Mouse (Mus musculus) limb, embryonic 11.5 days (tissue): Measurements from ENCODE around the gene Slc25a47. TPM values are rescaled to one million over a fixed set of nuclear protein-coding genes. Genes with fewer than 3 reads are reported as not detected.
"Not testable (repeated sequence)": the region's sequence is repeated elsewhere in the genome, so short reads cannot be mapped to it uniquely, and the experiment has no call there.

Experiments used
- ATAC-seq: fragments of 200-750 bp; cut with Nextera tagmentation; 2 replicates; pipeline ENCODE4 v1.8.0; 2017; ENCODE audit warnings: low read depth; ENCODE audit not compliant: insufficient number of reproducible peaks, low FRiP score, low TSS enrichment
- DNase-seq: peaks from one replicate; pipeline ENCODE4 v3.0.0-alpha.2; 2015; ENCODE audit warnings: low spot score
- H3K27ac ChIP-seq: fragments of 300-500 bp; sonication (generic); replicated peaks from 2 replicates; pipeline ENCODE4 v1.5.1; 2014; ENCODE audit warnings: low read depth, mild to moderate bottlenecking, low read length
- H3K27me3 ChIP-seq: fragments of 300-500 bp; sonication (generic); 2 replicates; pipeline ENCODE4 v1.6.1; 2014; ENCODE audit warnings: mild to moderate bottlenecking, low read length, mixed read lengths; ENCODE audit not compliant: control insufficient read depth, insufficient read depth
- H3K36me3 ChIP-seq: fragments of 300-500 bp; sonication (generic); 2 replicates; pipeline ENCODE4 v1.6.1; 2014; ENCODE audit warnings: mild to moderate bottlenecking, low read length, moderate library complexity, mixed read lengths; ENCODE audit not compliant: control insufficient read depth, insufficient read depth
- H3K4me1 ChIP-seq: fragments of 300-500 bp; sonication (generic); 2 replicates; pipeline ENCODE4 v1.6.1; 2014; ENCODE audit warnings: low read length, mixed read lengths; ENCODE audit not compliant: control insufficient read depth, insufficient read depth
- H3K4me2 ChIP-seq: fragments of 300-500 bp; sonication (generic); 2 replicates; pipeline ENCODE4 v1.6.1; 2014; ENCODE audit warnings: low read depth, mild to moderate bottlenecking, moderate library complexity; ENCODE audit not compliant: severe bottlenecking
- H3K4me3 ChIP-seq: fragments of 300-500 bp; sonication (generic); 2 replicates; pipeline ENCODE4 v1.5.1; 2014; ENCODE audit warnings: low read depth, low read length
- H3K9ac ChIP-seq: fragments of 300-500 bp; sonication (generic); 2 replicates; pipeline ENCODE4 v1.6.1; 2014; ENCODE audit warnings: mild to moderate bottlenecking, low read length
- H3K9me3 ChIP-seq: fragments of 300-500 bp; sonication (generic); 2 replicates; pipeline ENCODE4 v1.6.1; 2016; ENCODE audit warnings: low read length; ENCODE audit not compliant: control insufficient read depth
- WGBS: fragments of 180-500 bp; shearing (Covaris S2); extraction: QIAGEN DNeasy Blood & Tissue Kit; methylation state at CpG from one replicate; pipeline ENCODE4 v1.1.7; 2014; 5-methylcytosine and 5-hydroxymethylcytosine counted together
- polyA plus RNA-seq: library from polyadenylated mRNA; unstranded; fragments of >200 nt; fragmentation: Nextera tagmentation; extraction: Ambion mirVana; gene quantifications from 2 replicates; pipeline ENCODE4 v1.2.1, GENCODE M21; 2014

Gene Slc25a47
- polyA plus RNA-seq, 1 experiment from 2014 or later = 18.2 TPM

GRCm38 (mm10) chr12:108841181-108841580 is 5.3 kb downstream of the Slc25a47 start:
- H3K9me3 ChIP-seq = no peaks in the 10 kb centered on the region
- 86% methylated on average over 6 of the region's 6 CpGs for WGBS
- peaks cover 12% of the 10 kb centered on the region for H3K4me1 ChIP-seq
- H3K4me3 ChIP-seq = no peak overlapping the region
- no peak overlapping the region for H3K27ac ChIP-seq
- H3K9ac ChIP-seq = no peak overlapping the region
- DNase-seq (no peak), ATAC-seq (no peak)
- no peaks in the 10 kb centered on the region for H3K27me3 ChIP-seq
- peaks cover 11% of the 10 kb centered on the region for H3K36me3 ChIP-seq
- H3K4me2 ChIP-seq = no peak overlapping the region

DNA sequence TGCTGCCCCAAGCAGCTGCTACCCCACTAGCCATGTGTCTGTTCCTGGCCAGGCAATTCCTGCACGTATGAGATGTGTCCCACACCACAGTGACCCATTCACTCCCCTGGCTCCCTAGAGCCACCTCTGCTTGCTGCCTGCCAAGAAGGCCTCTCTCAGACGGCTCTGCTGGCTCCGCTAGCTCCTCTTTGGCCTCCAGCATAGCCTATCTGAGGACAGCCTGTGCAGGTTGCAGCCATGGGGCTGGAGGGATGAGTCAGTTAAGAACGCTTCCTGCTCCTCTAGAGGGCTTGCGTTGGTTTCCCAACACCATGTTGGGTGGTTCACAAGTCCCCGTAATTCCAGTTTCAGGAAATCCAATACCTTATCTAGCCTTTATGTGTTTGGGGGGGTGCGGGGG is 6.8 kb downstream of the Slc25a47 start:
- Histone ChIP-seq H3K36me3 (peaks cover 12% of the 10 kb centered on the region), H3K4me2 (no peak overlapping the region), H3K4me1 (peaks cover 1% of the 10 kb centered on the region; the same call in 1 of the 2 replicates), H3K4me3 (no peak overlapping the region), H3K9ac (no peak overlapping the region), H3K27me3 (no peaks in the 10 kb centered on the region), H3K27ac (no peak overlapping the region), H3K9me3 (no peaks in the 10 kb centered on the region)
- ATAC-seq = no peak
- DNase-seq = no peak
- 90% methylated on average over 7 of the region's 7 CpGs for WGBS

- H3K27ac ChIP-seq, DNase-seq, H3K27me3 ChIP-seq, H3K9me3 ChIP-seq, H3K36me3 ChIP-seq, H3K4me2 ChIP-seq, H3K4me1 ChIP-seq, H3K4me3 ChIP-seq, ATAC-seq, H3K9ac ChIP-seq: not testable (repeated sequence)
- WGBS = 93% methylated on average over 3 of the region's 3 CpGs
These were observed 12.2 kb downstream of the Slc25a47 start for GRCm38 (mm10) chr12:108848033-108848432.

GRCm38 (mm10) chr12:108849488-108850022 is 13.7 kb downstream of the Slc25a47 start:
- Histone ChIP-seq H3K9me3 (no peaks in the 10 kb centered on the region), H3K27ac (no peak overlapping the region), H3K4me1 (no peaks in the 10 kb centered on the region), H3K27me3 (no peaks in the 10 kb centered on the region), H3K9ac (no peak overlapping the region), H3K36me3 (peaks cover 4% of the 10 kb centered on the region), H3K4me3 (no peak overlapping the region), H3K4me2 (no peak overlapping the region)
- 85% methylated on average over 4 of the region's 4 CpGs for WGBS
- ATAC-seq (no peak), DNase-seq (no peak)

DNA sequence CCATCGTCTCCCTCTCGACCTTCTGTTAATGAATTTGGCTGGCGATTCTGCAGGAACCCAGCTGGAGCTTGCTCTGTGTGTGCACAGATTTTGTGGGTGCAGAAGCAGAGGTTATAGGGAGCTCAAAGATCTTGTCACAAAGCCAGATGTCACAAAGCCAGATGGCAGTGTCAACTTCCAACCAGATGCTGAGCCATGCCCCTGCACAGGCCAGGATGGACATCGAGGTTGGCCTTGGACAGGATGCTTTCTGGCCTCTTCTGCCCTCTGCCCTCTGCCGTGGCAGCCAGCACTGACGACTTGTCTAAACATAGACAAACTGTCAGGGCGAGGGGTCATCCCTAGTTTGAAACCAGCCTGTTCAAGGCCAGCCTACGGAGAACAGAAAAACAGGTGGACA is 14.3 kb downstream of the Slc25a47 start:
- ATAC-seq = no peak
- no peak overlapping the region for H3K27ac ChIP-seq
- DNase-seq = no peak
- H3K36me3 ChIP-seq = peaks cover 2% of the 10 kb centered on the region
- H3K27me3 ChIP-seq = no peaks in the 10 kb centered on the region
- WGBS = 63% methylated on average over 8 of the region's 8 CpGs
- no peaks in the 10 kb centered on the region for H3K9me3 ChIP-seq
- no peak overlapping the region for H3K4me3 ChIP-seq
- H3K4me2 ChIP-seq = no peak overlapping the region
- H3K4me1 ChIP-seq = no peaks in the 10 kb centered on the region
- no peak overlapping the region for H3K9ac ChIP-seq

DNA sequence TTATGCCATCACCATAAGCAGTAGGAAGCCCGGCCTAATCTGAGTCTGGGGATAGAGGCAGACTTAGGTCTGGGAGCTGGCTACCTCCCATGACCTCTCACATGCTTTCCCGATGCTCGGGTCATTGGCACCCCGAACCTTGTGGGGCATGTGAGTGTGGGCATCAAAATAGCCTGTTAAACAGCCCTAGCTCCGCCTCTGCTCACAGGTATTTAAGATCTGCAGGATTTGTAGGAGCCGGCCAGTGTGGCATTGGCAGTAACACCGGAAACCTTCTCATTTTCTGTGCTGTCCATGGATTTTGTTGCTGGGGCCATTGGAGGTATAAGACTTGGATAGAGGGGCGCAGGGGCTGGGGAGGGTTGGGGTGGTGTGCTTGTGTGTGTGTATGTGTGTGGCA is 15.0 kb downstream of the Slc25a47 start:
- no peak for ATAC-seq

GRCm38 (mm10) chr12:108852822-108853221 is 17.0 kb downstream of the Slc25a47 start:
- WGBS = 85% methylated on average over 8 of the region's 8 CpGs
- no peaks in the 10 kb centered on the region for H3K4me1 ChIP-seq
- DNase-seq = no peak
- no peak overlapping the region for H3K9ac ChIP-seq
- ATAC-seq = no peak
- H3K36me3 ChIP-seq = no peaks in the 10 kb centered on the region; the same call in 1 of the 2 replicates
- H3K27ac ChIP-seq = no peak overlapping the region
- no peaks in the 10 kb centered on the region for H3K27me3 ChIP-seq
- no peak overlapping the region for H3K4me3 ChIP-seq
- H3K9me3 ChIP-seq = no peaks in the 10 kb centered on the region
- H3K4me2 ChIP-seq = no peak overlapping the region

More for the DNA sequence above, 15.0 kb downstream of the Slc25a47 start:
- DNase-seq = no peak
- Histone ChIP-seq H3K27me3 (no peaks in the 10 kb centered on the region), H3K27ac (no peak overlapping the region), H3K36me3 (peaks cover 2% of the 10 kb centered on the region; the same call in 1 of the 2 replicates), H3K4me2 (no peak overlapping the region), H3K9ac (no peak overlapping the region), H3K4me3 (no peak overlapping the region), H3K9me3 (no peaks in the 10 kb centered on the region), H3K4me1 (no peaks in the 10 kb centered on the region)
- WGBS = 95% methylated on average over 8 of the region's 8 CpGs

DNA sequence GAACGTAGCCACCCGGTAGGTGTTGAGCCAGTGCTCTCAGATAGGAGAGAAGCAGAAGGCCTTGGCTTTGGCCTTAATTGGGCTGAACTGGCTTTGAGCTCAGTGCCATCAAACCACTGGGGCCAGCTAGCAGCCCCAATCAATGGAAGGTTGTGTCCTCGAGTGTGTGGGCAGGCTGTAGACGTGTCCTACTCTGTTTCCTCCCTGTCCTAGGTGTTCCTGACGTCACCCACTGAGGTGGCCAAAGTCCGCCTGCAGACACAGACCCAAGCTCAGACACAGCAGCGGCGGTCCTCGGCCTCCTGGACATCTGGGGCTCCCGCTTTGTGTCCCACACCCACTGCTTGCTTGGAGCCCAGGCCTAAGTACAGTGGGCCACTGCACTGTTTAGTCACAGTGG is 19.2 kb downstream of the Slc25a47 start:
- no peak overlapping the region for H3K9ac ChIP-seq
- H3K27me3 ChIP-seq = no peaks in the 10 kb centered on the region
- no peak overlapping the region for H3K27ac ChIP-seq
- H3K36me3 ChIP-seq = no peaks in the 10 kb centered on the region
- no peaks in the 10 kb centered on the region for H3K9me3 ChIP-seq
- H3K4me2 ChIP-seq = no peak overlapping the region
- 87% methylated on average over 10 of the region's 10 CpGs for WGBS
- ATAC-seq (no peak), DNase-seq (no peak)
- H3K4me3 ChIP-seq = no peak overlapping the region
- H3K4me1 ChIP-seq = no peaks in the 10 kb centered on the region

DNA sequence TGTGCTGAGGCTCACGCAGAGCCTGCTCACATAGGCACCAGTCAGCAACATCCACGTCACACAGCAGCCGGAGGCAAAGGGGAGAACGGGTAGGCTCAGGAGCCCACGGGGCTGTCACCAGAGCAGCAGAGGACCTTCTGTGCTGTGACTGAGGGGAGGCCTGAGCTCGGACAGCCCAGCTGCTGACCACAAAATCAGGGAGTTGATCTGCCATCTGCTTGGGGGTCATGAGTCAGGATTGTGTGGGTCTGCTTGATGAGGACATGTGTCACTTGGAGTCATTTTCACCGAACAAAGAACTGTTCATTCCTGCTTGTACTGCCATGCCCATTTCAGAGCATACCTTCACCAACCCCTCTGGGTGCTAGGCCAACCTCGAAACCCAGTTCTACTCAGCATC is 20.3 kb downstream of the Slc25a47 start:
- Histone ChIP-seq H3K4me1 (no peaks in the 10 kb centered on the region), H3K9ac (no peak overlapping the region), H3K4me3 (no peak overlapping the region), H3K27me3 (no peaks in the 10 kb centered on the region), H3K4me2 (no peak overlapping the region), H3K27ac (no peak overlapping the region), H3K36me3 (no peaks in the 10 kb centered on the region; the same call in 1 of the 2 replicates), H3K9me3 (no peaks in the 10 kb centered on the region)
- DNase-seq (no peak), ATAC-seq (no peak)
- WGBS = 92% methylated on average over 8 of the region's 8 CpGs
